Mouse (Mus musculus) cortical plate, adult 2 months (tissue): ENCODE measurements at regions not wholly inside any gene's neighbourhood (a gene's known extent, or its start where the extent isn't known, plus 50 kb on each side); places are given as distances from the start of the nearest gene placed in this dataset.

Experiments used
- H3K27ac ChIP-seq: fragments of 200-500 bp; 2 replicates; pipeline ENCODE4 v1.5.1; 2012; ENCODE audit warnings: low read length, control low read depth, inconsistent platforms; ENCODE audit not compliant: insufficient read depth
- H3K4me1 ChIP-seq: fragments of 200-500 bp; 2 replicates; pipeline ENCODE4 v1.6.1; 2011; ENCODE audit warnings: low read length; ENCODE audit not compliant: control insufficient read depth, insufficient read depth
- H3K4me3 ChIP-seq: fragments of 200-500 bp; 2 replicates; pipeline ENCODE4 v1.5.1; 2011; ENCODE audit warnings: mild to moderate bottlenecking, low read length, control low read depth; ENCODE audit not compliant: insufficient read depth
- CTCF ChIP-seq: fragments of 200-500 bp; IDR thresholded peaks from 2 replicates; pipeline ENCODE4 v1.5.1; 2011; ENCODE audit warnings: mild to moderate bottlenecking, control low read depth, low read length; ENCODE audit not compliant: insufficient read depth; ENCODE audit errors: extremely low read depth
- POLR2A ChIP-seq: fragments of 200-500 bp; IDR thresholded peaks from 2 replicates; pipeline ENCODE4 v1.6.1; 2011; ENCODE audit warnings: mild to moderate bottlenecking, low read length, control low read depth; ENCODE audit not compliant: insufficient read depth; ENCODE audit errors: extremely low read depth

DNA sequence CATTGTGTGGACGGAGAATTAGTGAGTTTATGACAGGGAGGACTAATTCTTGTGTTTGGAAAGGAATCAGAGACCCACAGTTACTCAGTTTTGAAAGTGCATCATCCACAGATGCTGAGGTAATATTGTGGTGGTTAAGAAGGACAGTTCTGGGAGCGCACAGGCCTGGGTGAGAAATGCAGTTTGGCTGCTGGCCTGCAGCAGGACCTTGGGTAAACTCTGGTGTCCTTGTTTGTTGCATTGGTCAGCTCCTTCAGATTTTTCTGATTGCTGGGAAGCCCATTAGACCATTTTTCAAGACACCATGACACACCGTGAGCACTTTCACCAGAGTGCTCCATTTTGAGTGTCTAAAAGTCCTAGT is 99.0 kb upstream of the Serbp1 start:
- Histone ChIP-seq H3K4me1 (no peaks in the 10 kb centered on the region), H3K4me3 (no peak overlapping the region), H3K27ac (no peak overlapping the region)
- TF ChIP-seq POLR2A (no peak), CTCF (no peak)

DNA sequence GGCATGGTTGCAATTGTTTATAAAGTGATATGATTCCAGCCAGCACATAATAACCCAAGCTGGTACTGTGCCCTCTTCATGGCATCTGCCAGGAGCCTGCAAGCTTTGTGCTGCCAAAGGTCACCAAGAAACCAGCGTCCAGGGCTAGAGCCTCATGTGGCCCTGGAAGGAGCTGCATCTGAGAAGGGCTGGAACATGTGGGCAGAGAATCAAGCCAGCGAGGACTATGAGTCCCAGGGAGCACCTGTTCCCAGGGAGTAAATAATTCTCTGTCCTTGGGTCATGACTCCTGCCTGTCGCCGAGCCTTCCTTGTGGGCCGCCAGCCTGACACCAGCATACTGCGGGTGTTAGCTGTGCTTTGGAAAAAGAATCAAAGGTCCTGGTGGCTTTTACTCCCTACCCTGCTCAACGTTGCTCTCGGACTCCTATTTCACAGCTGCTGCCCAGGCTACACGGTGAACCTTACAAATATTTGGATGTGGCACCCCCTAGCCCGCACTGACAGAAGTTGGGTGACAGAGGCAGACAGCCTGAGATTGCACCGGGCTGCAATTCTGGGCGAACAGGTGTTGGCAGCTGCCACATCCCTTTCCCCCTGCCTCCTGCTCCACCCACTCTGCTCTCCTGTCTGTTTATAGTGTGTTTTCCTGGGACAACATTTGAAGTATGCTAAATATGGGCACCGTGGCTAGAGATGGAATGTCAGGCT is 99.5 kb upstream of the Serbp1 start:
- no peak overlapping the region for H3K4me3 ChIP-seq
- no peak for TF ChIP-seq POLR2A
- 0 out of 2 replicates have a peak, but pooled peaks have one; percentile 17 for TF ChIP-seq CTCF
- no peak overlapping the region for H3K27ac ChIP-seq
- H3K4me1 ChIP-seq, result no peaks in the 10 kb centered on the region

DNA sequence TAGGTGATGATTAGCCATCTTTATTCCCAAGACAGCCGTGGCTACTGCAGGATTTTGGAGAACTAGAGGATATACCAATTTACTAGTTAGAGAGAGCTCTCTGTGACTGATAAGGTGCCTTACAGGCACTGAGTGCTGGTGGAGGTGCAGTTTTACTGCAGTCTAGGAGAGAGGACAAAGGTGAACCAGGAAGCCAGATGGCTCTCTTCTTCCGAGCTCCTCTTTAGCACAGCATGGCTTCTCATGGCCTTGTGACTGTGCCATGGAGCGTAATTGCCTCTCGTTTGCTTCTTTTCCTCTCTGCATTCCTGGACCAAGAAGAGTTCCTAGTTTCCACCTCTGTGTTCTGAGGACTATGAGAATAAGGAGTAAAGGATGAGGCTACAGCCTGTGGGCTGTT is 100.2 kb upstream of the Gadd45a start:
- no peak overlapping the region for H3K4me3 ChIP-seq
- no peaks in the 10 kb centered on the region for H3K4me1 ChIP-seq
- TF ChIP-seq POLR2A, result no peak
- TF ChIP-seq CTCF, result no peak
- H3K27ac ChIP-seq, result no peak overlapping the region

GRCm38 (mm10) chr6:67134915-67135314 is 97.7 kb upstream of the Gadd45a start:
- H3K4me1 ChIP-seq, result no peaks in the 10 kb centered on the region
- TF ChIP-seq CTCF (no peak), POLR2A (no peak)
- no peak overlapping the region for H3K4me3 ChIP-seq
- no peak overlapping the region for H3K27ac ChIP-seq

GRCm38 (mm10) chr6:67130540-67131301 is 93.5 kb upstream of the Gadd45a start:
- Histone ChIP-seq H3K4me3 (no peak overlapping the region), H3K27ac (no peak overlapping the region), H3K4me1 (0 out of 2 replicates have a peak, but pooled peaks cover 1% of the 10 kb centered on the region)
- TF ChIP-seq POLR2A (no peak), CTCF (no peak)

GRCm38 (mm10) chr6:67129626-67130025 is 92.4 kb upstream of the Gadd45a start:
- no peak overlapping the region for H3K27ac ChIP-seq
- TF ChIP-seq POLR2A (no peak), CTCF (no peak)
- H3K4me1 ChIP-seq, result 0 out of 2 replicates have a peak, but pooled peaks cover 1% of the 10 kb centered on the region
- H3K4me3 ChIP-seq, result no peak overlapping the region

DNA sequence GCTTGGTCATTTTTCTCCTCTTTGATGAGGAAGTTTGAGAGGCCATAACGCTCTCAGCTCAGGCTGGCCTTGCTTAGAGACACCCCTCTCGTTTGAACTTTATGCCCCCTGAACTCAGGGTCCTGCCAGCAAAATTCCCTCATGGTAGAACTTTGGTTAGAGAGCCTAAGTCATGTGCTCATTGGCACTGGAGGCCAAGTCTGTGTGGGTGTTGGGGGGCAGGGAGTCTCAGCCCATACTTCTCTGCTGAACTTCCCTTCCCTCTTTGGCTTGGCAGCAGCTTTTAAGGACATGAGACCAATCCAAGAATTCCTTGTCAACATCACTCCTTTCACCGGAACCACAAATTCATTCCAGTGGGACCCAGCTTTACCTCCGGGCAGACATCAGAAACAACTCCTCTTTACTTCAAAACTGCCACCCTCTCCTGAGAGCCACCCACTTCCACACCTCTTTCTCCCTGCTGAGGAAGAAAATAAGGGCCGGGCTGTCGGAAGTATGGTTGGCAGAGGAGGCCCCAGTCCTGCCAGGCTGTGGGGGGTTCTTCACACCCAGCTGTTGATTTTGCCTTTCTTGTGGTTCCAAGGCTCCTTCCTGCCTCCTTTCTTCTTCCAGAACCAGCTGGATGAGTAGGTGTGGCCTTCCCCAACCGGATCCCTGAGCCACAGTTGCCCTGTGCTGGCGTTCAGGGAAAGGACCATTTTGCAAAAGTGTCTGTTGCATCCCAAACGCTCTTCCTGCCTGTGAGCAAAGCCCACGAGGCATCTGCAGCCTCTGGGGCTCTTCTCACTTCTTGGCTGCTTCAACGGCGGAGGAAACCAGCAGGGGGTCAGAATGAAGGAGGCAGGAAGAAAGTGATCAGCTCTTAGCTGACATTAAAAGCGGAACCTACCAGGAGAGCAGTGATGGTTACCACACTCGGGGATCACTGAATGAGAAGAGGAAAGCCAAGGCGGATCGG is 91.5 kb upstream of the Gadd45a start:
- TF ChIP-seq CTCF (no peak), POLR2A (no peak)
- no peak overlapping the region for H3K27ac ChIP-seq
- H3K4me3 ChIP-seq, result no peak overlapping the region
- H3K4me1 ChIP-seq, result 0 out of 2 replicates have a peak, but pooled peaks cover 1% of the 10 kb centered on the region

DNA sequence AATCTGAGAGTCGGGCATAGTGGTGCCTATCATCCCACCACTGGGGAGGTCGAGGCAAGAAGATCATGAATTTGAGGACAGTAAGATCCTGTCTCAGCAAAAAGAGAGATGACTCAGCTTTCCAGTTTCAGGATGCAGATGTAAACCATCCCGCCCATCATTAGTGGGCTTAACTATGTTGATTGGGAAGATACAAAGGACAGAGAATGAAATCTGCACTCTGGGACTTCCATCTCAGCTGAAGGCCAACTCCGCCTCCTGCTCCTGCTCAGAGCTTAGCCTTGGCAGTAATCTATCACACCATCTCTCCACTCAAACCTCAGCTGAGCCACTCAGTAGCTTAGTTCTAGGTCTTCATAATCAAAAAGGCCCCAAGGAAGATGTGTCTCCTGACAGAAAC is 90.5 kb upstream of the Gadd45a start:
- Histone ChIP-seq H3K4me3 (no peak overlapping the region), H3K27ac (no peak overlapping the region), H3K4me1 (0 out of 2 replicates have a peak, but pooled peaks cover 1% of the 10 kb centered on the region)
- TF ChIP-seq POLR2A (no peak), CTCF (no peak)

- Histone ChIP-seq H3K4me3 (no peak overlapping the region), H3K27ac (no peak overlapping the region), H3K4me1 (0 out of 2 replicates have a peak, but pooled peaks cover 1% of the 10 kb centered on the region)
- TF ChIP-seq POLR2A (no peak), CTCF (no peak)
Measured at GRCm38 (mm10) chr6:67125715-67126312, 88.6 kb upstream of the Gadd45a start.
